Mouse (Mus musculus): ENCODE data around the gene Spata17. TPM values are rescaled to one million over a fixed set of nuclear protein-coding genes. Genes with fewer than 3 reads are reported as not detected.

Spata17 gene
- polyA plus RNA-seq, 1 experiment from 2014 or later, result 0.60 TPM

DNA sequence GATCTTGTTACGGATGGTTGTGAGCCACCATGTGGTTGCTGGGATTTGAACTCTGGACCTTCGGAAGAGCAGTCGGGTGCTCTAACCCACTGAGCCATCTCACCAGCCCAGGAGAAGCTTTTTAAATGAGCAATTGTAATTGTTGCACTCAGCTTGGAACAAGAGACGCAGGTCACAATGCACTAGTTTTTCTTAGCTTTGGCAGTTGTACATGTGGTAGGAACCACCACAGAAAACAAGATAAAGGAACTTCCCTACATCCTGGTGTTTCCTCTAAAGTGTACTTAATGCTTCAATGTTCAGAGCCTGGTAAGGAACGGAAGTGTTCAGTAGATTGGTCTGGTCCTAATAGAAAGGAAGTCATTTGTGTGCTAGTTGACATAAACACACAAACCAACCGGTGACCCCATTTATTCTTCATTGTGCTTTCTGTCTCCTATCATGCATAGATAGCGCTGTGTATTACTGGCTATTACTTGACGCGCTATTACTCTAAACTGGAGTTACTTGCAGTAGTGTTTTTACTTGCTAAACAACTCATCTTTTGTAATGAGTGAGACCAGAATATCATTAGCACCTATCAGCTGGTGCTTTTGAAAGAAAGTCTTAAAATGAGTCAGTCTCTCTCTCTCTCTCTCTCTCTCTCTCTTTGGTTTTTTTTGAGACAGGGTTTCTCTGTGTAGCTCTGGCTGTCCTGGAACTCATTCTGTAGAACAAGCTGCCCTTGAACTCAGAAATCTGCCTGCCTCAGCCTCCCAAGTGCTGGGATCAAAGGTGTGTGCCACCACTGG lies 1.6 kb upstream of the Spata17 start:
- WGBS, result 93% methylated on average over 9 of the region's 9 CpGs
- H3K27ac ChIP-seq (replicated peaks; ENCODE audit: low read depth, low read length), result no peak overlapping the region
- no peaks in the 10 kb centered on the region for H3K27me3 ChIP-seq (ENCODE audit: control insufficient read depth, insufficient read depth, low read length)
- no peaks in the 10 kb centered on the region for H3K36me3 ChIP-seq (replicated peaks; ENCODE audit: control insufficient read depth, insufficient read depth, low read depth, low read length)
- ATAC-seq (replicated peaks; ENCODE audit: insufficient number of reproducible peaks, low FRiP score, low TSS enrichment, low read depth) (no peak), DNase-seq (ENCODE audit: low spot score) (no peak)
- H3K9ac ChIP-seq (replicated peaks; ENCODE audit: low read length), result no peak overlapping the region
- no peaks in the 10 kb centered on the region for H3K9me3 ChIP-seq (replicated peaks; ENCODE audit: control insufficient read depth, low read length)
- H3K4me3 ChIP-seq (ENCODE audit: low read depth, low read length), result no peak overlapping the region
- no peak overlapping the region for H3K4me2 ChIP-seq (ENCODE audit: low read depth, low read length)
- H3K4me1 ChIP-seq (ENCODE audit: control insufficient read depth, insufficient read depth, low read length), result no peaks in the 10 kb centered on the region

DNA sequence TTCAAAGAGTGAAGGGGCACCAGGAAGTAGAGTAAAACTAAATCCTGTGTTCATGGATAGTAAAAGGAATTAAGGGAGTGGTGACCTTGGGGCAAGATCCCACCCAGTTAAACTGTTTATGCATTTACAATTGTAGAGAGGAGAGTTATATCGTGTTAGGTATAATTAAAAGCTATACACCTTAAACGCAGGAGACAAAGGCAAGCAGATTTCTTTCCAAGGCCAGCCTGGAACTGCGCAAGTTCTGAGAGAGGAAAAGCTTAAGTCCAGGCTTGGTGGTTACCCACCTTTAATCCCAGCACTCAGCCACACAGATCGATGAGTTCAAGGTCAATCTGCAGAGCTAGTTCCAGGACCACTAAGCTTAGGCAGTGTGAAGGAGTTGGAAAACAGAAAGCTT lies 4.5 kb downstream of the Spata17 start:
- Histone ChIP-seq H3K36me3 (replicated peaks; ENCODE audit: control insufficient read depth, insufficient read depth, low read depth, low read length) (no peaks in the 10 kb centered on the region), H3K9ac (replicated peaks; ENCODE audit: low read length) (no peak overlapping the region), H3K27me3 (ENCODE audit: control insufficient read depth, insufficient read depth, low read length) (no peaks in the 10 kb centered on the region), H3K4me1 (ENCODE audit: control insufficient read depth, insufficient read depth, low read length) (no peaks in the 10 kb centered on the region), H3K4me3 (ENCODE audit: low read depth, low read length) (no peak overlapping the region), H3K27ac (replicated peaks; ENCODE audit: low read depth, low read length) (no peak overlapping the region), H3K4me2 (ENCODE audit: low read depth, low read length) (no peak overlapping the region), H3K9me3 (replicated peaks; ENCODE audit: control insufficient read depth, low read length) (no peaks in the 10 kb centered on the region)
- ATAC-seq (replicated peaks; ENCODE audit: insufficient number of reproducible peaks, low FRiP score, low TSS enrichment, low read depth), result no peak
- no peak for DNase-seq (ENCODE audit: low spot score)
- 85% methylated on average over 4 of the region's 4 CpGs for WGBS

GRCm38 (mm10) chr1:187209496-187209895 lies 5.8 kb downstream of the Spata17 start:
- Histone ChIP-seq H3K27ac (replicated peaks; ENCODE audit: low read depth, low read length) (no peak overlapping the region), H3K4me2 (ENCODE audit: low read depth, low read length) (no peak overlapping the region), H3K27me3 (ENCODE audit: control insufficient read depth, insufficient read depth, low read length) (no peaks in the 10 kb centered on the region), H3K4me1 (ENCODE audit: control insufficient read depth, insufficient read depth, low read length) (no peaks in the 10 kb centered on the region), H3K4me3 (ENCODE audit: low read depth, low read length) (no peak overlapping the region), H3K9ac (replicated peaks; ENCODE audit: low read length) (no peak overlapping the region), H3K9me3 (replicated peaks; ENCODE audit: control insufficient read depth, low read length) (no peaks in the 10 kb centered on the region), H3K36me3 (replicated peaks; ENCODE audit: control insufficient read depth, insufficient read depth, low read depth, low read length) (no peaks in the 10 kb centered on the region)
- DNase-seq (ENCODE audit: low spot score) (no peak), ATAC-seq (replicated peaks; ENCODE audit: insufficient number of reproducible peaks, low FRiP score, low TSS enrichment, low read depth) (no peak)
- WGBS, result 51% methylated on average over 4 of the region's 4 CpGs

DNA sequence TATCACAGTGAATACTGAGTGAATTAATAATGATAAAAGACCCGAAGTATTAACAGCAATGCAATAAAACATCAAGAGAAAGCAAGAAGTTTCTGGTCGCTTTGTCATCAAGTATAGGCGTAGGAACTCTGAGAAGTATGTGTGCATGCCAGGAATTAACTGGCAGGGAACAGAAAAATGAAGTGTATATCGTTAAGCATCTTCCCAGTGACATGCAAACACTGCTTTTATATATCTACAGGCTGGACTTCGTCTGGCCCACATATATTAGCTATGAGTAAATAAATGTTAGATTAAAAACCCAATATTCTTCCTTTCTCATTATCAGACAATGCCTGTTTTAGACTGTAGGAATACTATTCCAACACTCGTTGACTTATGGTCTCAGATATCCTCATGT lies 9.8 kb downstream of the Spata17 start:
- DNase-seq (ENCODE audit: low spot score) (no peak), ATAC-seq (replicated peaks; ENCODE audit: insufficient number of reproducible peaks, low FRiP score, low TSS enrichment, low read depth) (no peak)
- Histone ChIP-seq H3K27ac (replicated peaks; ENCODE audit: low read depth, low read length) (no peak overlapping the region), H3K9ac (replicated peaks; ENCODE audit: low read length) (no peak overlapping the region), H3K4me1 (ENCODE audit: control insufficient read depth, insufficient read depth, low read length) (no peaks in the 10 kb centered on the region), H3K4me3 (ENCODE audit: low read depth, low read length) (no peak overlapping the region), H3K27me3 (ENCODE audit: control insufficient read depth, insufficient read depth, low read length) (no peaks in the 10 kb centered on the region), H3K4me2 (ENCODE audit: low read depth, low read length) (no peak overlapping the region), H3K9me3 (replicated peaks; ENCODE audit: control insufficient read depth, low read length) (no peaks in the 10 kb centered on the region), H3K36me3 (replicated peaks; ENCODE audit: control insufficient read depth, insufficient read depth, low read depth, low read length) (no peaks in the 10 kb centered on the region)
- 86% methylated on average over 6 of the region's 6 CpGs for WGBS

- Histone ChIP-seq H3K27ac (replicated peaks; ENCODE audit: low read depth, low read length) (no peak overlapping the region), H3K4me2 (ENCODE audit: low read depth, low read length) (no peak overlapping the region), H3K4me1 (ENCODE audit: control insufficient read depth, insufficient read depth, low read length) (no peaks in the 10 kb centered on the region), H3K9me3 (replicated peaks; ENCODE audit: control insufficient read depth, low read length) (no peaks in the 10 kb centered on the region), H3K9ac (replicated peaks; ENCODE audit: low read length) (no peak overlapping the region), H3K36me3 (replicated peaks; ENCODE audit: control insufficient read depth, insufficient read depth, low read depth, low read length) (no peaks in the 10 kb centered on the region), H3K27me3 (ENCODE audit: control insufficient read depth, insufficient read depth, low read length) (no peaks in the 10 kb centered on the region), H3K4me3 (ENCODE audit: low read depth, low read length) (no peak overlapping the region)
- WGBS, result 66% methylated on average over 1 of the region's 1 CpGs
- DNase-seq (ENCODE audit: low spot score) (no peak), ATAC-seq (replicated peaks; ENCODE audit: insufficient number of reproducible peaks, low FRiP score, low TSS enrichment, low read depth) (no peak)
Measured at GRCm38 (mm10) chr1:187178546-187178945, 36.7 kb downstream of the Spata17 start.

- H3K27me3 ChIP-seq (ENCODE audit: control insufficient read depth, insufficient read depth, low read length), result no peaks in the 10 kb centered on the region
- DNase-seq (ENCODE audit: low spot score) (no peak), ATAC-seq (replicated peaks; ENCODE audit: insufficient number of reproducible peaks, low FRiP score, low TSS enrichment, low read depth) (no peak)
- no peaks in the 10 kb centered on the region for H3K9me3 ChIP-seq (replicated peaks; ENCODE audit: control insufficient read depth, low read length)
- WGBS, result 95% methylated on average over 1 of the region's 1 CpGs
- no peaks in the 10 kb centered on the region for H3K4me1 ChIP-seq (ENCODE audit: control insufficient read depth, insufficient read depth, low read length)
- no peak overlapping the region for H3K9ac ChIP-seq (replicated peaks; ENCODE audit: low read length)
- no peak overlapping the region for H3K4me2 ChIP-seq (ENCODE audit: low read depth, low read length)
- H3K36me3 ChIP-seq (replicated peaks; ENCODE audit: control insufficient read depth, insufficient read depth, low read depth, low read length), result no peaks in the 10 kb centered on the region
- no peak overlapping the region for H3K4me3 ChIP-seq (ENCODE audit: low read depth, low read length)
- no peak overlapping the region for H3K27ac ChIP-seq (replicated peaks; ENCODE audit: low read depth, low read length)
Measured at GRCm38 (mm10) chr1:187175991-187176390, 39.3 kb downstream of the Spata17 start.

DNA sequence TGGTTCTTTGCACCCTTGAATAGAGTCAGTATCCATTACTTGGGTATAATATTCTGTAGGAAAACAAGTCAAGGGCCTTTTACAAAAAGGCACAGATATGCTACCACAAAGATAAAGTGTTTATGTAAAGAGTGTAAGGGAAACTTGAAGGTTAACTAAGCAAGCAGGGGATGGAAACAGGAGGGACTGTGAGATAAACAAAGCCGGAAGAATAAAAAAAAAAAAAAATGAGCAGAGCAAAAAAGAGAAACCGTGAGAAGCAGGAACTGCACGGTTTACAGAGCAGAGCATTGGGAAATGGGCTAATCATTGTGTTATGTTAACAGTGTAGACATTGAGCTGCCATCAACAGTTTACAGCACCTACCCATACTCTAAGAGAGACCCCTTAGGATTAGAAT lies 44.9 kb downstream of the Spata17 start:
- no peaks in the 10 kb centered on the region for H3K9me3 ChIP-seq (replicated peaks; ENCODE audit: control insufficient read depth, low read length)
- WGBS, result 80% methylated on average over 3 of the region's 3 CpGs
- no peak for ATAC-seq (replicated peaks; ENCODE audit: insufficient number of reproducible peaks, low FRiP score, low TSS enrichment, low read depth)
- no peaks in the 10 kb centered on the region for H3K36me3 ChIP-seq (replicated peaks; ENCODE audit: control insufficient read depth, insufficient read depth, low read depth, low read length)
- H3K27me3 ChIP-seq (ENCODE audit: control insufficient read depth, insufficient read depth, low read length), result no peaks in the 10 kb centered on the region
- H3K4me2 ChIP-seq (ENCODE audit: low read depth, low read length), result no peak overlapping the region
- no peak overlapping the region for H3K4me3 ChIP-seq (ENCODE audit: low read depth, low read length)
- no peak overlapping the region for H3K27ac ChIP-seq (replicated peaks; ENCODE audit: low read depth, low read length)
- DNase-seq (ENCODE audit: low spot score), result no peak
- no peaks in the 10 kb centered on the region for H3K4me1 ChIP-seq (ENCODE audit: control insufficient read depth, insufficient read depth, low read length)
- H3K9ac ChIP-seq (replicated peaks; ENCODE audit: low read length), result no peak overlapping the region

GRCm38 (mm10) chr1:187169646-187170045 lies 45.6 kb downstream of the Spata17 start:
- WGBS, result 76% methylated on average over 7 of the region's 7 CpGs
- ATAC-seq (replicated peaks; ENCODE audit: insufficient number of reproducible peaks, low FRiP score, low TSS enrichment, low read depth), result no peak

More at GRCm38 (mm10) chr1:187169646-187170045, 45.6 kb downstream of the Spata17 start:
- Histone ChIP-seq H3K4me3 (ENCODE audit: low read depth, low read length) (no peak overlapping the region), H3K4me1 (ENCODE audit: control insufficient read depth, insufficient read depth, low read length) (no peaks in the 10 kb centered on the region), H3K9me3 (replicated peaks; ENCODE audit: control insufficient read depth, low read length) (no peaks in the 10 kb centered on the region), H3K27ac (replicated peaks; ENCODE audit: low read depth, low read length) (no peak overlapping the region), H3K36me3 (replicated peaks; ENCODE audit: control insufficient read depth, insufficient read depth, low read depth, low read length) (no peaks in the 10 kb centered on the region), H3K27me3 (ENCODE audit: control insufficient read depth, insufficient read depth, low read length) (no peaks in the 10 kb centered on the region), H3K9ac (replicated peaks; ENCODE audit: low read length) (no peak overlapping the region), H3K4me2 (ENCODE audit: low read depth, low read length) (no peak overlapping the region)
- DNase-seq (ENCODE audit: low spot score), result no peak

All from embryonic facial prominence, embryonic 11.5 days (tissue).